Mouse (Mus musculus): ENCODE data around the gene Pla1a.
"Not testable (repeated sequence)": the region's sequence is repeated elsewhere in the genome, so short reads cannot be mapped to it uniquely, and the experiment has no call there.

Pla1a gene

DNA sequence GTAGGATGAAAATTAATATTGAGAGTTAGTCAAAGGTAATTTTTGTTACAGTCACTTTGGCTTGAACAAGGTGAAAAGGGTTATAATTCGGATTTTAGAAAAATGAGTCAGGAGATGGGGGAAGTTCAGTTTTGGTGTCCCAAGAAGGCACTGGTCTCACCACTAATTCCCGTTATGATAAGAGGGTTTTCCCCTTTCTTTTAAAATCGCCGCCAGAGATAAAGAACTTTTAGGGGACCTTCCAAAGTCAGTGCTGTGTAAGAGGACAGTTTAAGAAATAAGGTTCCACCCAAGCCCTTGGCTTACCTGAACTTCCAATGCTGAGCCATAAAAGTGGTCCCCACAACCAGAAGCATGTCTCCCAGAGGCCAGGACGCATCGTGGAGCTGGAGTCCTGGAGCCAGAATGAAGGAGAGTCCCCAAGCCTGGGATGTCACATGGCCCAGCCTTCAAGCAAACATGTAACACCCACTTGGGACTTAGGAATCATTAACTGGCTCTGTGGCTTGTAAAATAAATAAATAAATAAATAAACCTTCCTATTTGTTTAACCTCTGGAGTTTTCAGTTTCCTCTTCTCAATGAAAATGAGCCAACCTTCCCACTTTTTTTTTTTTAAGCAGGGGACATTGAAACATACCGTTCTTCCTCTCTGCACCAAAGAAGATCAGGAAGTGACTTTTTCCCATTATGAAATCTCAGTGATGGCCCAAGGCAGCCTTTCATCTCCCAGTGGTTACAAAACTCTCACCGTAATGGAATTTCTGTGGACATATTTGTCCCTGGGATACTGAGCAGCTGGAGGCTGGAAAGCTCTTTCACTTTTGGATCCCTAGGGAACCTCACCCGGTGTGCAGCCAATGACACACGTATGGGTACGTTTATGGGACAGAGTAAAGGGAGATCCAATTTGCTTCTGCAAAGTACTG is at the start of gene Pla1a:
Gene Pla1a, minus strand, starts transcription at position 648 of the 928 bp plus-strand sequence.
- DNase-seq, result no peak

DNA sequence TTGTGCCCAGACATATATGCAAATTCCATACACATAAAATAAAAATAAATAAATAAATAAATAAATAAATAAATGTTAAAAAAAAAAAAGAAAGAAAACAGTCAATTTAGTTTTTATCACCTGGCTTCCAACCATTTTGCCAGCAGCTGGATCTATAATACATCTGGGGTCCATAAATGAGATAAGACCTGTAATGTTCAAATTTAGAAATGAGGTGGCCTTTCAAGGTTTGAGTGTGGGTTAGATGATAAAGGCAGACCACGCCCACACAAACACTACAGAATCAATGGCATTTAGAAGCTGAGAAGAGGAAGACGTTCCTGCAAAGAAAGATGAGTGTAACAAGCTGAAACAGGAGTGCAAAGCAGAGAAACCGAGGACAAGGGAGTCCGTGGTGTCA is 48.4 kb upstream of the Pla1a start:
- no peak for DNase-seq

DNA sequence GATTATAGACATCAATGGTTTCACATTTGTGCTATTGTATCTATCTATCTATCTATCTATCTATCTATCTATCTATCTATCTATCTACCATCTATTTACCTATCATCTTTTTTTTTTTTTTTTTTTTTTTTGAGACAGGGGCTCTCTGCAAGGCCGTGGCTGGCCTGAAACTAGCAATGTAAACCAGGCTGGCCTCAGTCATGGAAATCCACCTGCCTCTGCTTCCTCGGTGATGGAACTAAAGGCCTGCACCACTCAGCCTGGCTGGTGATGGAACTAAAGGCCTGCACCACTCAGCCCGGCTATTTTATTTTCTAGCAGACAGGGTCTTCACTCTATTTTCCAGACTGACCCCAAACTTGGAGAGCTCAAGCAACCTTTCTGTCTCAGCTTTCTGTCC is 45.4 kb upstream of the Pla1a start:
- DNase-seq, result no peak

DNA sequence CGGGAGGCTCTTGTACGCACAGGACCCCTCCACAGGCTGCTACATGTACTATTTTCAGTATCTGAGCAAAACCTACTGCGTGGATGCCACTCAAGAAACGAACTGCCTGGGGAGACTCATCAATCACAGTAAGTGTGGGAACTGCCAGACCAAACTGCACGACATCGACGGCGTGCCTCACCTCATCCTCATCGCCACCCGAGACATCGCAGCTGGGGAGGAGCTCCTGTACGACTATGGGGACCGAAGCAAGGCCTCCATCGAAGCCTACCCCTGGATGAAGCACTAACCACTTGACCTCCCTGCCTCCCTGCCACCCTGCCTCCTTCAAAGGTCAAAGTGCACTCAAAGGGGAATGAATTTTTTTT is 44.3 kb upstream of the Pla1a start:
- DNase-seq, result not testable (repeated sequence)

DNA sequence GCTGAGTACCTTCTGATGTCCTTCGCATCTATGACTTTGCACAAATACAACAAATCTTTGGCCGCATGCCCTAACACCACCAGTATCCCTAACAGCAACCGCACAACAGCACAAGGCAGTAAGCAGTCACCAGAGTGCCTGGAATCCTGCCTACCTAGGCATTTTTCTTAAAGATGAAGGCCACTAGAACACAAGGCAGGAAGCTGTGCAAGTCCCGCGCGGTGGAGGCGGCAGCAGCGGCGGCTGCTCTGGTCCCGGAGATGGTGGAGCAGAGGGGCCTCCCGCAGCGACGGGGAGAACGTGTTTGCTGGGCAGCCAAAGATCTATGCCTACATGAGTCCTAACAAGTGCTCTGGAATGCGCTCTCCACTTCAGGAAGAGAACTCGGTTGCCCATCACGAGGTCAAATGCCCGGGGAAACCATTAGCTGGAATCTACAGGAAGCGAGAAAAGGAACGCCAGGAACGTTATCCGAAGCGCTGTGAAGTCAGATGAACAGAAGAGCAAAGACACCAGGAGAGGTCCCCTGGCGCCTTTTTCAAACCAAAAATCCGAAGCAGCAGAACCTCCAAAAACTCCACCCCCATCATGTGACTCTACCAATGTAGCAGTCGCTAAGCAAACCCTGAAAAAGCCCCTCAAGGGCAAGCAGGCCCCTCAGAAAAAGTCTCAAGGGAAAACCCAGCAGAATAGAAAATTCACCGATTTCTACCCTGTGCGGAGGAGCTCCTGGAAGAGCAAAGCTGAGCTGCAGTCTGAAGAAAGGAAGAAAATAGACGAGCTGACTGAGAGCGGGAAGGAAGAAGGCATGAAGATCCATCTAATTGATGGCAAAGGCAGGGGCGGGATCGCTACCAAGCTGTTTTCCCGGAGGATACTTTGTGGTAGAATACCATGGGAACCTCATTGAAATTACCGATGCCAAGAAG is 43.6 kb upstream of the Pla1a start:
- peak; percentile 32 to 35 for DNase-seq

DNA sequence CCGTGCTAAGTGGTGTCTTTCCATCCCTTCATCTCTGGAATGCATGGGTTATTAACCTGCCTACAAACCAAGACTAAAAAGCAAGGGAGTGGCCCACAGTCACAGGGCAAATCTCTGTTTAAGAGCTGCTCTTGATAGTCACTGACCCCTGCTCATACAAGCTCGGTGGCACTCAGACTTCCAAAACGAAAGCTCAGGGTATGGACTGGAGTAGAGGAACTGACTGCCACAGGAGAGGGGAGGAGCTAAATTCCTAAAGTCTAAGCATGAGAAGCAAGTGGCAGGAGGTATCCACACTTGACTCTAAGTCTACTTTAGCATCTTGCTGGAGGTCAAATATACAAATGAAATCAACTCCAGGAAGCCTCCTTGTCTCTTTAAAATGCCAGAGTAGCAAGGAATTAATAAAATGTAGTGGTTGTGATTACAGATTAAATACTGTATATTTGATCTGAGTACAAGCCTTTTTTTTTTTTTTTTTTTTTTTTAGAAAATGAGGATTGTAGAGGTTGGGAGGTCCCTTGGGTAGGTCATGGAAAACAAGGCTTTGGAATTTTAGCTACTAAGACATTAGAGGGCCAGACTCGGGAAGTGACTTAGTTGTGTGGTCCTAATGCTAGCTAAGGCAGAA is 42.9 kb upstream of the Pla1a start:
- no peak for DNase-seq

DNA sequence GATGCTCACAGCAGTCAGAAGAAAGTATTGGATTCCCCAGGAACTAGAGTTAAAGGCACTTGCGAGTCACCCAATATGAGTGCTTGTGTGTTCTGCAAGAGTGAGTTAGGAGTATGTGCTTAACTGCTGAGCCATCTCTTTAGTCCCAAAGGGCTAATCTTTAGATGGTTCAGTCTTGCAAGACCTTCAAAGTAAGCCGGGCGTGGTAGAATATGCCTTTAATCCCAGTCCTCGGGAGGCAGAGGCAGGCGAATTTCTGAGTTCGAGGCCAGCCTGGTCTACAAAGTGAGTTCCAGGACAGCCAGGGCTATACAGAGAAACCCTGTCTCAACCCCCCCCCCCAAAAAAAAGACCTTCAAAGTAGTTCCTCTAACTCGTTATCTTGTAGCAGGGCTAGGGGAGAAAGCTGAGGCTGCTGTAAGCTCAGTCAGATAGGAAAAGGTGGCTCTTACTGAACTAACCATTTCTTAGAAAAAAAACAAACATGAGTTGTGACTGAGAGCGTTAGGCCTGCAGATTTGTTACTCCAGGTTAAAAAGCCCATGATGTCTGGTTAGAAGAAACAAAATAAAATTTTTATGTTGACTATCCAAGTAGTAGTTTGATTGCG is 41.8 kb upstream of the Pla1a start:
- DNase-seq, result no peak

DNA sequence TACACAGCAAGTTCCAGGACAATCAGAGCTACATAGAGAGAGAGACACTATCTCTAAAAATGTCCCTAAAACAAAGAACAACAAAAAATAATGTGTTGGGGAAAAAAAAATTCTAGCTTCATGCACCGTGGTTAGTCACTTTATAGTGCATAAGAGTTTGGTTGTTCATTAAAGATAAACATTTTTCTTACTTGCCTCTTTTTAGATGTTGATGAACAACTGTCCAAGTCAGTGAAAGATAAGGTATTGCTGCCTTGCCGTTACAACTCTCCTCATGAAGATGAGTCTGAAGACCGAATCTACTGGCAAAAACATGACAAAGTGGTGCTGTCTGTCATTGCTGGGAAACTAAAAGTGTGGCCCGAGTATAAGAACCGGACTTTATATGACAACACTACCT is 40.7 kb upstream of the Pla1a start:
- DNase-seq, result no peak

DNA sequence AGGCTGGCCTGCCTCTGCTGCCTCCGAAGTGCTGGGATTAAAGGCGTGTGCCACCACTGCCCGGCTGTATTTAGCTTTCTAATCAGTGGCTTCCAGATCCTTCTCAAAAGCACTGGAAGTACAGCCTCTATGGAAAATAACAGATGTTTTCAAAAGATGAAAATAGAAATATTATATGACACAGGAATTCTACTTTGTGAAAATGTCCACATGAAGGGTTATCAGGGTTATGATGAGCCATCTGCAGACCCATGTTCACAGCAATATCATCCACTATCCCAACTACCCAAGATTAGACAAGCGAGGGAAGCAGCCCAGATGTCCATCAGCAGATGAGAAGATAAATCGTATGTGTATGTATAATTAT is 39.5 kb upstream of the Pla1a start:
- no peak for DNase-seq

DNA sequence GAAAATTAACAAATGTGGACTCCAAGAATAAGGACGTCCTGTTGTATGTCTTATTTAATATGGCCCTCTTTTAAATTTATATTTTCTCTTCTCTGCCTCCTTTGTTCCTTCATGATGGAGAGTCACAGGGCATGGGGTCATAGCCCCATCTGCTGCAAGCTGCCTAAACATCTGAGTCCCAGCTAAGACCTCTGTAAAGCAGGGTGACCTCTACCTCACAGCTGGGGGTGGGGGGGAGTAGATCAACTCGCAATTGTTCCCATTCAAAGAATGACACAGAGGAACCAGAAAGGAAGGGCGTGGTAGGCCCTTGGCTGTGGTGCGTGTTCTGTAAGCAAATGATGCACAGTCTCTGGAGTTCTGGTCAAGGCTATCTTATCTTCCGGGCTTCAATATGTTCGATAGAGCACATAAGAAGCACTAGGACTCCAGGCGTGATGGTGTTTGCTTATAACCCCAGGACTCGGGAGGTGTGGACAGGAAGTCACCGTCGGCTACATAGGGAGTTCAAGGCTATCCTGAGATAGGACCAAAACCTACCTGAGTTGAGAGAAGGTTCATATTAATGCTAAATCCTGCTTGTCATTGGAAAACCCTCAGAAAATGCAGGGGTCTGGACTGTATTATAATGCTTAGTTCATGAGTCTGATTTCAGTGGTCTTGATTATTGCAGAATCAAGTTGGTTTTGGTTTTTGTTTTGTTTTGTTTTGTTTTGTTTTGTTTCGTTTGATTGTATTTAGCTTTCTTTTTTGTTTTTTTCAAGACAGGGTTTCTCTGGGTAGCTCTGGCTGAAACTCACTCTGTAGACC is 39.0 kb upstream of the Pla1a start:
- DNase-seq, result no peak

DNA sequence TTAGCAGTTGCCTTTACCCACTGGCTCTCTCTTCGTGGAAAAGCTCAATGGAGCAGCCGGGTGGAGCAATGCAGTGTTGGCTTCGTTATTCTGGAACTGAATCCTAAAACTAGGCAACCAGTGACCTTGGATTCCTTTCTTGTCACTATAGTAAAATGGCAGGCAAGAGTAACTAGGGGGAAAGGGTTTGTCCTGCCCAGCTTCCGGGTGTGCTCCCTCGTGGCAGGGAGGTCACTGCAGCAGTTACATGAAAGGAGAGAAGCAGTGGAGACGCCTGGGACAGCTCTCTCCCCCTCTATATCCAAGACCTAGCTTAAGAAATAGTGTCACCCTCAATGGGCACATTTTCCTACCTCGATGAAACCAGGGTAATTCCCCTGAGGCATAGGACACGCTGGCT is 36.5 kb upstream of the Pla1a start:
- DNase-seq, result no peak

DNA sequence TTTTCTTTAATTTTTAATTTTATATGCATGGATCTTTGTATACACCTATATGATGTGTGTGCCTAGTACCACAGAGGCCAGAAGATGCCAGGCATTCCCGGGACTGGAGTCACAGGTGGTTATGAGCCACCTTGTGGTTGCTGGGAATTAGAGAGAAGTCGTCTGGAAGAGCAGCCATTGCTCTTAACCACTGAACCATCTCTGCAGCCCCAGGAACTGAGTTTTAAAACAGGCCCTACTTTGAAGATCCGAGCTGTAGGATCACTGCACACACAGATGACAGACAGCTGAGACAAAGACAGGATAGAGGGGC is 35.7 kb upstream of the Pla1a start:
- no peak for DNase-seq

DNA sequence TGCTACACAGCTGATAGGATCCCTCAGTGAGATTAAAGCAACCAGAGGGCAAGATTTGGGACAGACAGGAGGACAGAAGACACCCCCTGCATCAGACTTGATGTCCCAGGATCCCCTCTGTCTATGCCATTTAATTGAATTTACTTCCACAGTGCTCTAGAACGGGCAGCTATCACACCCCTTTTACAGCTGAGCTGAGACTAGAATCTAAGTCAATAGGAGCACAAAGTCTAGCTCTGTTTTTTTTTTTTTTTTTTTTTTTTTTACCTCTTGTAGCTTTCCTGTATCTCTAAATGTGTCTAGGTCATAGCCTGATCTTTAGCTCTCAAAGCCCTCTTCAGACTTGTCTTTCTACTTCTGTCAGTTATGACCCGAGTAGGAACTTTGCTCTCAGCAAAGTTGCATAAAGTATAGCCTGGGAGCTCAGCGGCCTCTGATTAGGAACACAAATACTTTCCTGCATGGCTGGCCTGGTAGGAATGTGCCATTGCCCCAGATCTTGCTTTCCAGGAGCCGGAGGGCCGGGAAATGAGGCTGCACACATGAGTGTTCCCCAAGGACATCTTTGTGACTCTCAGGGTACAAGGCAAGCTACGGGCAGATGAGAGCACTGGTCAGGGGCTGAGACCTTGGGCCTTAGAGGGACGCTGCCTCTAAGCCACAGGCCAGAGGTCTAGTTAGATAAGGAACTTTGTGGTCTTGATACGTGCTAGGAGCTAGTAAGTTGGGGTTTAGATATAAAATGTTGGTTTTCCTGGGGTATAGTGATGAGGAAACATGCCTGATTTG is 35.2 kb upstream of the Pla1a start:
- no peak for DNase-seq

DNA sequence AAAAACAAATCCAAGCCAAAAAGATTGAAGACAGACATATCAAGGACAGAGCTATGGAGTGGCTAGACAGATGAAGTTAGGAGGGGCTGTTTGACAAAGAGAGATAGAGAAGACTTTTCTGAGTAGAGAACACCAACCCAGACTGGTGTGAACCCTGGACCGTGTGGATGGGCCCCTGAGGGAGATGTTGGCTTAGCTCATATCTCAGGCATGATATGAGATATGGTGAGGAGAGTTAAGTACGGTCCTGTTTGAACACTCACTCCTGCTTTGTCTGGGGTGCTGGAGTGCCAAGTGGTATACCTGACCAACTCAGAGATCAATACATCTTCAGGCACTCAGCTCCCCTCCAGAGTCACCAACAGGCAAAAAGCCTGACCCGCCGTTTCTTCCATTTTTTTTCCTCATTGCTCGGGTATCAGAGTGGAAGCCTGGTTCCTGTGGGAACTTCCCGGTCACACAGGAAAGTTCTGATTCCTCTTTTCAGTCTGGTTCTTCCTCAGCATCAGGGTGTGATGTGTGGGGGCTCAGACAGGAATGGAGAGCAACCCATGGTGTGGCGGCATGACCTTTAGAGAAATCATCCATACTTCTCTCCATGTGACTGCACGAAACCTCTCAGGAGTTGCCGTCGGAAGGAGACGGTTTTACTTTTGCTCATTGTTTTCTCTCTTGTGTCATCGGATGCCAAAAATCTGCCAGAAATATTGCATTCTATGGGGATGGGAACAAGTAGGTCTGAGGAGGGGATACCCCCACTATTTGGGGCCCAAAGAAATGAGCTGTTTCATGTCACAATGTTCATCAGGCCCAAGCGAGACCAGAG is 34.4 kb upstream of the Pla1a start:
- DNase-seq, result no peak

DNA sequence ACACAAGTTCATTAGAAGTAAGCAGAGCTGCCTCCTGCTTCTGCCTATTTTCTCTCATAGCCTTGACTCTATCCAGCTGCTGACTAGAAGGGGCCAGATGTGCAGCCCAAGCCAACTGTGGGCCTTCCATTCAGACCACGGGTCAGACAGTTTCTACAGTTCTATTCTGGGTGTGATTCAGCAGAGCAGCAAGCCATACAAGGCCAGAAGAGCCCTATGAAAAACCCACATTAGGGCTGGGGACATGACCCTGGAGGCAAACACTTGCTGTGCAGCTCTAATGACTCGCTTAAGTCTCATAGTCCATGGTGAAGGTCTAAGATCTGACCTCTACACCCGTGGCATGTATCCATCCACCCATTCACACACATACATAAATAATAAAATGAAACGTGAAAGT is 33.1 kb upstream of the Pla1a start:
- DNase-seq, result no peak

DNA sequence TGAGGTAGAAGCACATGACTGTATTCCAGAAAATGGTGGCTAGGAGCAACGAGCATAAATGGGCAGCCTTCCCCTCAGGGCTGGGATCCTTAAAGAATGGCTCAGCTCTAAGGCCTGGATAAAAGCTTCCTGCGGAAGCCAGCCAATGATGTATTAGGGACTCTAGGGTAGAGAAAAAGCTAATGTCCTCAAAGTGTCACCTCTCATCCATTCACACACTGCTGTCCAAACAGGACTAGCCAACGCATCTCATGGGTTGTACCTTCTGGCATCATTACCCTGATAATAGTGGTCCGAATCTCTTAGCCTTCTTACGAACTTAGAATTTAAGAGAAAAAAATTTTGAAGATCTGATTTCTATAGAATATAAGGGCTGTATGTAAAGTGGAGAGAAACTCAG is 30.4 kb upstream of the Pla1a start:
- no peak for DNase-seq

DNA sequence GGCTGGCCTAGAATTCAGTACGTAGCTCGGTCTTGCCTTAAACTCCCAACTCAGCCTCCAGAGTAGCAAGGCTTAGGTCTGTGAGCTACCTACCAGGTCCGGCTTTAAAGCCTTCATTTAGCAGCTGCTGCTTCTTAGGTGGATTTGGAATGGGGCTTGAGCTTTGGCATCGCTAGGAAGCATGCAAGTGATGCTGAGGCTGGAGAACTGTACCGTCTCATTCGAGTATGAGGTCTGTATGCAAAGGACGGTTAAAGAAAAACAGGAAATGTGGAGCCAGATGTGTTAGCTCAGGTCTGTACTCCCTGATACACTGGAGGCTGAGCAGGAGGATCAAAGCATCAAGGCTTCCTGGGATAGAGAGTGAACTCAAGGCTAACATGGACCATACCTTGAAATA is 29.2 kb upstream of the Pla1a start:
- DNase-seq, result no peak

DNA sequence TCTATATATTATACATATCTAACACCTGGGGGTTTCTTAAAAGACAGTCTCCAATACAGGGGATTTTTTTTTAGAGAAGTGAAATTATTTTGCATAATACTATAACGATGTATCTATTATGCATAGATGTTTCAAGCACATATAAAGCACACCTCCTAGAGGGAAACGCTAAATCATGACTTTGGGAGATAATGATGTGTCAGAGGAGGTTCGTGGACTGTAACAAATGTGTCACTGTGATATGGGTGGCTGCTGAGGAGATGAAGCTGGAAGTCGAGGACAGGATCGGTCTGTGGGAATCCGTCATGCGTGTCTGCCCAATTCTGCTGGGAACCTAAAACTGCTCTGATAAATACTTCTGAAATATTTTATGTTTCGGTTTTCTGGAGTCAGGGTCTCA is 28.8 kb upstream of the Pla1a start:
- DNase-seq, result no peak

DNA sequence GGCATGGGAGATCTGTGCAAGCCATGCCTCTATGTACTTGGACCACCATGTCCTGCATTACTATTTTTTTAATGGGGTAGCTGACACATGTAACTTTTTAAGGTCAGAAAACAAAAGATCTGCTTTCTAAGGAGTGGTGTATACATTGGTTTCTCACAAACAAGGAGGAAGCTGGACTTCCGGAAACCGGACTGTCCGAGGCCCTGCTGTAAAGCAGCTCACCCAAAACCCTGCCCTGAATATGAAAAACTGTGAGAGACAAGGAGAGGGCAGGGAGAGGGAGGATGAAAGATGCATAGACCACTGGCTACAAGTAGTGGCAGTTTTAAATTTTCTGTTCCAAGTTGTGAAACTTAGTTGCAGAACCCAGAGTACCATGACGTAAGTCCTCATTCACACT is 27.0 kb upstream of the Pla1a start:
- DNase-seq, result no peak

DNA sequence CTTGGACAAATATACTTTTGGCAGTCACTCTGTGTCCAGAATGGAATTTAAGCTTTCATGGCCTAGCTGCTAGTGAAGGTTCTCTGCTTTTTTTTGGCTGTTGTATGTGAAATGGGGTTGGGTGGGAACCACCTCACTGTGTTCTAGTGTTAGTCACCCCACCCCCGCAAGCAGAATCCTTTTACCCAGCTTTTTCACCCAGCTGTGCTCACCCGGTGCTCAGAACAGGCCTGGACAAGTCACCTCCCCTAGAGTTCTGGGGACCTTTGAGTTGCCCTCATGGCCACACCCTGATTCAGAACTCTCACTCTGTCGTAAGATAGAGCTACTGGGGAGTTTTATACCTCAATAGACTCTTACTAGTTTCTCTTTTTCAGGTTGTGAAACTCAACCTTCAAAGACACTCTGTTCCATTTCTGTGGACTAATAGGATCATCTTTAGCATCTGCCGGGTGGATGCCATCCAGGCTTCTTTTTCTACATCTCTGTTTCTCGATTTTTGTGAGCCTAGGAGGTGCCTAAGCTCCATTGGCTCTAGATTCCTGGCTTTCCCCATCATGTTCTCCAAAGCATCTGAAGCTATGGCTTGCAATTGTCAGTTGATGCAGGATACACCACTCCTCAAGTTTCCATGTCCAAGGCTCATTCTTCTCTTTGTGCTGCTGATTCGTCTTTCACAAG is 25.8 kb upstream of the Pla1a start:
- DNase-seq, result no peak

Measured in thymus, adult 18-20 months (tissue).